Mouse (Mus musculus): ENCODE results near the gene Tnfrsf18. TPM values are rescaled to one million over a fixed set of nuclear protein-coding genes. Genes with fewer than 3 reads are reported as not detected.

Gene Tnfrsf18
- total RNA-seq, 2 experiments from 2014 or later = not detected

DNA sequence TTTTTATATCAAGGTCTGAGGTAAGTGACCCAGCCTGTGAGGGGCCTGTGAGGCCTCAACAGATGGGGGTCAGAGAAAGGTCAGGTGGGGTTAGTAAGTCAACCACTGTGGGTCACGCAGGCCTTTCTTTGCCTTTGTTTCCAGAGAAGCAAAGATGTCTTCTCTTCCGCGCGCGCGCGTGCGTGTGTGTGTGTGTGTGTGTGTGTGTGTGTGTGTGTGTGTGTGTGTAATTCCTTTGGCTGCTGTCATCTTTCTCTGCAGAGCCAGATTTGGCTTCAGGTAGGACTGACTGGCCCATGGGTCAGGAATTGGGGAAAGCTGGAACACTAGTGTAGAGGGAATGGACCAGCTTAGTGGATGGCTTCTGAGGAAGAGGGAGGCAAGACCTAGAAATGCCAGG is 43.7 kb downstream of the Tnfrsf18 start:
- DNase-seq (ENCODE audit: extremely low spot score in 1 of 2, low spot score in 1 of 2) = no peak

DNA sequence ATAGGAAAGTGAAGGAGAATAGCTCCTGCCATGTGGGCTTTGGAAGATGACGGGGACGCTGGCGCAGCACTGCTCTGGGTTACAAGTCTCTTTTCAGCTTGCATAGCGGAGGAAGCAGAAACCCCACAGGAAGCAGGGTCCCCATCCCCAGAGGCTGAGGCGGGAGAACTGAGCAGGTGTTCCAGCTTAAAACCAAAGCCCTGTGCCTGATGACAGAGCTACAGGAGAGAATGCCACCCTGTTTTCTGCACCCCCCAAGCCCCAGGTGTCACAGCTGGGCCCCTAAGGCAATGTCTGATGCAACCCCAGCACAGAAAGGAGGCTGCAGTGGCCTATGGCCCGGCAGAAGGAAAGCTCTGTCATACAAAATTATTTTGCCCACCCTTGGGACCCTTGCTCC is 44.3 kb downstream of the Tnfrsf18 start:
- DNase-seq (ENCODE audit: extremely low spot score in 1 of 2, low spot score in 1 of 2) = no peak

DNA sequence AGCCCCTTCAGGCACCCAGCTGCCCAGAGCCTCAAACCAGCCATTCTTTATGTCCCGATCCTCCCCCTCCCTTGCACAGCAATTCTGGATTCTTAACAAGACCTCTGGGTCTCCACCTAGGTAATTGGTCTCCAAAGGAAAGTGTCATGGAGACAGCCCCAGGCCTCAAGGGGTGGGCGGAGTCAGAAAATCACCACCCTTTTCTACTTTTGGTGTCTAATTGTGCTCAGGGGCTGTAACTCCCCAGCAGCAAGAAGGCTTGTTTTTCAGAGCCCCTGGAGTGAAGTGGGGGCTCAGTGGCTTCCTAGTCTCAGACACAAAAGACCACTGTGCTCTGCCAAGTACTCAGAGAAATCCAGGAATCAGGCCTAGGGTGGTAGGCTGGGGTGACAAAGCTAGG is 44.8 kb downstream of the Tnfrsf18 start:
- DNase-seq (ENCODE audit: extremely low spot score in 1 of 2, low spot score in 1 of 2) = no peak

DNA sequence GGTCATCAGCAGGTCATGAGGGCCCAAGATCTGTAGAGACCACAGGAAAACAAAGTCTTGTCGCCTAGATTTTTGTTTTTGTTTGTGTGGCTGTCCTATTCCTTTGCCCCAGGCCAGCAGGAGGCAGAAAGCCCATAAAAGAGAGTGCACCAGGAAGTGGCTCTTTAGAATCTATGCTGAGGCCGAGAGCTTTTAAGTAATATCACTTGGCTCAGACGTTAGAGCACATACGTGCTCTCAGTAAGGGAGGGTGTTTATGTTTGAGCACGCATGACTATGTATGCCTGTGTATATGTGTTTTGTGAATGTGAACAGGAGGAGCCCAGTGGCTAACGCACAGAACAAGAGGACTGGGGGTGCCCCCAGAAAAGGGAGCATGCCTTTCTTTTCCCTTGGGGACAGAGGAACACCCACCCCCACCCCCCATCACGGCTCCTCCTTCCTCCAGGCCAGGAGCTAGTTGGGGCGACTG is 51.0 kb downstream of the Tnfrsf18 start:
- no peak for DNase-seq (ENCODE audit: extremely low spot score in 1 of 2, low spot score in 1 of 2)

DNA sequence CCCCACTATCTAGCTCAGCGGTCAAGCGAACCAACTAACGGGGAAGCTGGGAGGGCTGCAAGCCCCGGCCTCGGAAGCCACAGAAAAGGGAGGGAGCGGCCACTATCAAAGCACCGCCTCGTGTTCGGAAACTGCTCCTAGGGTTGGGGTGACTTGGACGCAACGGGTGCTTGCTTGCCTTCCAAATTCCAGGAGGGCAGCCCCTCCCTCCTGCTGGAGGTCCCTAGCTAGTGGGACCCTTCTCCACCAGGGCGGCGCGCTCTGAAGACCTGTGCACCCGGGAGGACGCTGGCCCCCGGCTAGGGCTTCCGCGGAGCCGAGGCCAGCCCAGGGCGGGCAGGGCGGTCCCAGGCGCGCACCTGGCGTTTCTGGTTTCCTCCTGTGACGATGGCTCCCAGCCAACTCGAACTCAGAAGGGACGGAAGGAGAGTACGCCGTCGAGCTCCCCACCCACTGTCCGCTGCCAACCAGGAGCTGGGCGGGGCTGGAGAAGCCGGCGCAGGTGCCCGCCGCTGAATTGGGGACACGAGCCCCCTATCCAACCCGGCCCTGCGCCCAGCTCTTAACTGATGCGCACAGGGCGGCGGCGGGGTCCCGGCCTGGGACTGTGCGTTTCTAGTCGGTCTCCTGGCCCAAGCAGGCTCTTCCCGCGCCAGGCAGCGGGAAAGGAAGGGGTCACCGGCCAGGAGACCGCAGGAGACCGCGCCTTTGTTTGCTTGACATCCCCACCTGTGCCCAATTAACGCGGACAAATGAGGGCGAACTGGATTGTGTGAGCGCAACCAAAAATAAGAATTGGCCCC is 51.7 kb downstream of the Tnfrsf18 start:
- DNase-seq (ENCODE audit: extremely low spot score in 1 of 2, low spot score in 1 of 2) = no peak

Small RNAs within 50 kb of the gene (microRNA-seq; reads per million reads assigned to microRNA genes)
- gene Mir200a (3.3 to 3.6 reads per million in 2 experiments), gene Mir200b (28.7 to 38.8 reads per million in 2 experiments), gene Mir429 (24.1 to 24.9 reads per million in 2 experiments)

Other genes starting within 250 kb of the Tnfrsf18 start
- 10 to 100 TPM; 31.3 to 33.9 TPM for gene Tmem88b, start 240.3 kb upstream of the Tnfrsf18 start, total RNA-seq (2021)
- gene Ankrd65, start 235.7 kb upstream of the Tnfrsf18 start, total RNA-seq (2021) = not detected
- 10 to 100 TPM; 82.3 to 93.0 TPM for gene Mrpl20, start 223.3 kb upstream of the Tnfrsf18 start, total RNA-seq (2021)
- 10 to 100 TPM; 72.2 to 91.2 TPM for gene Ccnl2, start 213.7 kb upstream of the Tnfrsf18 start, total RNA-seq (2021)
- gene Aurkaip1, start 194.9 kb upstream of the Tnfrsf18 start, total RNA-seq (2021) = 100 to 1,000 TPM in 1 of 2 experiments, 10 to 100 TPM in 1; 95.9 to 105 TPM
- 1 to 10 TPM; 7.5 to 7.7 TPM for gene Mxra8, start 186.5 kb upstream of the Tnfrsf18 start, total RNA-seq (2021)
- 10 to 100 TPM; 75.6 to 77.2 TPM for gene Dvl1, start 178.8 kb upstream of the Tnfrsf18 start, total RNA-seq (2021)
- under 1 TPM; 0.31 to 0.32 TPM for gene Tas1r3, start 162.8 kb upstream of the Tnfrsf18 start, total RNA-seq (2021)
- gene Cptp, start 156.7 kb upstream of the Tnfrsf18 start, total RNA-seq (2021) = 10 to 100 TPM; 29.7 to 33.0 TPM
- gene Ints11, start 156.6 kb upstream of the Tnfrsf18 start, total RNA-seq (2021) = 10 to 100 TPM; 35.6 to 36.4 TPM
- gene Pusl1, start 134.4 kb upstream of the Tnfrsf18 start, total RNA-seq (2021) = 10 to 100 TPM; 58.3 to 69.5 TPM
- 100 to 1,000 TPM; 127 to 145 TPM for gene Acap3, start 134.3 kb upstream of the Tnfrsf18 start, total RNA-seq (2021)
- gene Ube2j2, start 82.3 kb upstream of the Tnfrsf18 start, total RNA-seq (2021) = 10 to 100 TPM; 71.5 to 73.6 TPM
- 10 to 100 TPM; 16.7 to 17.7 TPM for gene C1qtnf12, start 63.8 kb upstream of the Tnfrsf18 start, total RNA-seq (2021)
- 10 to 100 TPM; 10.4 to 11.2 TPM for gene B3galt6, start 33.5 kb upstream of the Tnfrsf18 start, total RNA-seq (2021)
- gene Sdf4, start 33.3 kb upstream of the Tnfrsf18 start, total RNA-seq (2021) = 100 to 1,000 TPM; 180 to 193 TPM
- 1 to 10 TPM; 1.0 to 2.2 TPM for gene Tnfrsf4, start 12.3 kb upstream of the Tnfrsf18 start, total RNA-seq (2021)
- under 1 TPM; 0.12 to 0.31 TPM for gene Ttll10, start 33.2 kb downstream of the Tnfrsf18 start, total RNA-seq (2021)
- gene 9430015G10Rik, start 83.8 kb downstream of the Tnfrsf18 start, total RNA-seq (2021) = 10 to 100 TPM; 21.6 to 30.3 TPM
- under 1 TPM; 0.59 to 0.89 TPM for gene Rnf223, start 104.3 kb downstream of the Tnfrsf18 start, total RNA-seq (2021)
- 100 to 1,000 TPM; 142 to 167 TPM for gene Agrn, start 171.3 kb downstream of the Tnfrsf18 start, total RNA-seq (2021)
- under 1 TPM in 1 of 2 experiments, not detected in 1; 0.49 TPM for gene Isg15, start 174.7 kb downstream of the Tnfrsf18 start, total RNA-seq (2021)
- 1 to 10 TPM; 5.4 to 6.9 TPM for gene AW011738, start 177.1 kb downstream of the Tnfrsf18 start, total RNA-seq (2021)
- gene Perm1, start 189.7 kb downstream of the Tnfrsf18 start, total RNA-seq (2021) = under 1 TPM; 0.23 to 0.27 TPM
- gene Plekhn1, start 208.7 kb downstream of the Tnfrsf18 start, total RNA-seq (2021) = 10 to 100 TPM; 37.9 to 45.9 TPM
- gene Noc2l, start 209.8 kb downstream of the Tnfrsf18 start, total RNA-seq (2021) = 10 to 100 TPM; 60.5 to 66.7 TPM
- gene Samd11, start 229.5 kb downstream of the Tnfrsf18 start, total RNA-seq (2021) = 1 to 10 TPM; 3.9 to 4.9 TPM

Measured in layer of hippocampus, postnatal 25 days (tissue).